Mouse (Mus musculus) liver, adult 2 months (tissue): ENCODE measurements around the gene Hsd3b7.

Source experiments
- CTCF ChIP-seq: fragments of 200-500 bp; IDR thresholded peaks from 2 replicates; pipeline ENCODE4 v1.5.1; 2011; ENCODE audit warnings: low read depth, low read length, control low read depth
- POLR2A ChIP-seq: fragments of 200-500 bp; IDR thresholded peaks from 2 replicates; pipeline ENCODE4 v1.6.1; 2011; ENCODE audit warnings: low read length, control low read depth; ENCODE audit not compliant: insufficient read depth; ENCODE audit errors: extremely low read depth

- TF ChIP-seq CTCF (no peak), POLR2A (no peak)
Measured at GRCm38 (mm10) chr7:127778350-127778749, 22.1 kb upstream of the Hsd3b7 start.
